Mouse (Mus musculus) CH12.LX (cell line): ENCODE data around the gene Ece1. TPM values are rescaled to one million over a fixed set of nuclear protein-coding genes. Genes with fewer than 3 reads are reported as not detected.
A peak's percentile ranks its signal among the peaks of the same experiment; 100 is the strongest.

Source experiments
- DNase-seq: peaks from one replicate; pipeline ENCODE4 v3.0.0-alpha.2; 2013; ENCODE audit errors: extremely low read depth
- H3K27ac ChIP-seq: 2 replicates; pipeline ENCODE4 v1.5.1; 2012; ENCODE audit warnings: low read depth, mild to moderate bottlenecking, control low read depth, moderate library complexity; ENCODE audit not compliant: insufficient read depth
- H3K27me3 ChIP-seq: replicated peaks from 2 replicates; pipeline ENCODE3; 2012; ENCODE audit warnings: inconsistent platforms
- H3K36me3 ChIP-seq, 2 experiments: replicated peaks in 1 of 2; 2 replicates each; pipeline versions ENCODE3 to v1.6.1; 2012; ENCODE audit warnings: inconsistent platforms in 1 of 2, low read length in 1 of 2, mild to moderate bottlenecking in 1 of 2, mixed read lengths in 1 of 2, moderate library complexity in 1 of 2; ENCODE audit not compliant: control insufficient read depth in 1 of 2, insufficient read depth in 1 of 2
- H3K4me1 ChIP-seq, 2 experiments: 2 replicates each; pipeline ENCODE4 v1.6.1; 2012; ENCODE audit warnings: inconsistent platforms in 1 of 2, moderate library complexity in 1 of 2; ENCODE audit not compliant: insufficient read depth in 2 of 2, control insufficient read depth in 1 of 2
- H3K4me2 ChIP-seq: 2 replicates; pipeline ENCODE4 v1.6.1; 2012; ENCODE audit warnings: low read depth, mild to moderate bottlenecking, control low read depth; ENCODE audit not compliant: poor library complexity, insufficient read depth, severe bottlenecking
- H3K4me3 ChIP-seq, 3 experiments: fragments of 150-350 bp in 1 of 3; sonication (generic) in 1 of 3; replicated peaks in 1 of 3; 2 replicates each; pipeline versions ENCODE3 to v1.5.1; 2011 to 2012; ENCODE audit warnings: low read depth in 2 of 3, low read length in 2 of 3, mild to moderate bottlenecking in 2 of 3, moderate library complexity in 2 of 3, control low read depth in 1 of 3, improper control_type of control experiment in 1 of 3, inconsistent platforms in 1 of 3, mixed read lengths in 1 of 3; ENCODE audit not compliant: poor library complexity in 1 of 3
- H3K79me2 ChIP-seq: replicated peaks from 2 replicates; pipeline ENCODE4 v1.6.1; 2012; ENCODE audit warnings: mild to moderate bottlenecking, moderate library complexity; ENCODE audit not compliant: control insufficient read depth, poor library complexity, insufficient read depth, severe bottlenecking; ENCODE audit errors: extremely low read depth
- H3K9ac ChIP-seq: 2 replicates; pipeline ENCODE4 v1.6.1; 2012; ENCODE audit warnings: low read depth, mild to moderate bottlenecking, control low read depth, moderate library complexity; ENCODE audit not compliant: insufficient read depth
- H3K9me3 ChIP-seq: replicated peaks from 2 replicates; pipeline ENCODE3; 2012; ENCODE audit warnings: low read length, inconsistent platforms, mixed read lengths
- CHD2 ChIP-seq: IDR thresholded peaks from 2 replicates; pipeline ENCODE4 v1.6.1; 2011; ENCODE audit warnings: low read length, improper control_type of control experiment
- CTCF ChIP-seq, 2 experiments: IDR thresholded peaks in 1 of 2; conservative IDR thresholded peaks in 1 of 2; 2 replicates each; pipeline ENCODE4 v1.5.1; 2011 to 2012; ENCODE audit warnings: low read depth in 2 of 2, low read length in 2 of 2, improper control_type of control experiment in 1 of 2, inconsistent platforms in 1 of 2, mild to moderate bottlenecking in 1 of 2, moderate library complexity in 1 of 2
- HCFC1 ChIP-seq: IDR thresholded peaks from 2 replicates; pipeline ENCODE4 v1.6.1; 2012; ENCODE audit warnings: low read depth, mild to moderate bottlenecking, inconsistent platforms, low read length, improper control_type of control experiment
- IRF4 ChIP-seq: IDR thresholded peaks from 2 replicates; pipeline ENCODE4 v1.6.1; 2014; ENCODE audit warnings: low read depth, mild to moderate bottlenecking, inconsistent platforms, low read length, improper control_type of control experiment
- MAFK ChIP-seq: IDR thresholded peaks from 2 replicates; pipeline ENCODE4 v1.6.1; 2011; ENCODE audit warnings: low read length, improper control_type of control experiment; ENCODE audit not compliant: insufficient replicate concordance
- MXI1 ChIP-seq: IDR thresholded peaks from 2 replicates; pipeline ENCODE4 v1.6.1; 2011; ENCODE audit warnings: mild to moderate bottlenecking, low read depth, low read length, improper control_type of control experiment
- PAX5 ChIP-seq: IDR thresholded peaks from 2 replicates; pipeline ENCODE4 v1.6.1; 2012; ENCODE audit warnings: low read length, inconsistent platforms, mixed read lengths
- RAD21 ChIP-seq: IDR thresholded peaks from 2 replicates; pipeline ENCODE4 v1.6.1; 2011; ENCODE audit warnings: low read depth, mild to moderate bottlenecking, low read length, improper control_type of control experiment, moderate library complexity
- SIN3A ChIP-seq: IDR thresholded peaks from 2 replicates; pipeline ENCODE4 v1.6.1; 2012; ENCODE audit warnings: low read length, improper control_type of control experiment, inconsistent platforms
- SMC3 ChIP-seq: IDR thresholded peaks from 2 replicates; pipeline ENCODE4 v1.6.1; 2011; ENCODE audit warnings: low read depth, low read length, improper control_type of control experiment
- ZC3H11A ChIP-seq: IDR thresholded peaks from 2 replicates; pipeline ENCODE4 v1.6.1; 2012; ENCODE audit warnings: low read depth, mild to moderate bottlenecking, inconsistent platforms, low read length, improper control_type of control experiment
- ZKSCAN1 ChIP-seq: IDR thresholded peaks from 2 replicates; pipeline ENCODE4 v1.6.1; 2012; ENCODE audit warnings: low read depth, inconsistent platforms, low read length, improper control_type of control experiment, borderline replicate concordance
- ZMIZ1 ChIP-seq: IDR thresholded peaks from 2 replicates; pipeline ENCODE4 v1.6.1; 2012; ENCODE audit warnings: low read depth, mild to moderate bottlenecking, inconsistent platforms, low read length, improper control_type of control experiment
- dilution Hi-C: fragments of 300-500 bp; cut with MboI; formaldehyde crosslinking; loops from 2 replicates; pipeline ENCODE4 v1.14.3; 2020; ENCODE audit warnings: low sequenced_read_pairs; ENCODE audit not compliant: extremely low pct_unique_long_range_greater_than_20kb, extremely low pct_ligation_motif_present
- in situ Hi-C: fragments of 300-500 bp; cut with MboI; formaldehyde crosslinking; loops from 3 replicates; pipeline ENCODE4 v1.14.3; 2019; ENCODE audit warnings: low sequenced_read_pairs, low pct_ligation_motif_present, low pct_unique_long_range_greater_than_20kb, mixed read lengths
- polyA plus RNA-seq: library from polyadenylated mRNA; unstranded; fragments of >175 nt; gene quantifications from 2 replicates; pipeline ENCODE4 v1.2.1, GENCODE M21; 2012; ENCODE audit warnings: low read depth; ENCODE audit not compliant: insufficient read length
- total RNA-seq, 2 experiments: library from RNA; depleted of rRNA; stranded (reverse); fragments of 300-350 nt in 1 of 2; fragments of >200 nt in 1 of 2; gene quantifications; 2 replicates each; pipeline ENCODE4 v1.2.3; 2012 to 2014

Gene Ece1
- total and polyA plus RNA-seq, 3 experiments: 0.12 to 10.0 (median 0.16) TPM

GRCm38 (mm10) chr4:137963431-137963830 is 101.4 kb downstream of the Ece1 start:
- Histone ChIP-seq H3K27ac (no peak overlapping the region), H3K4me2 (no peak overlapping the region), H3K79me2 (no peaks in the 10 kb centered on the region), H3K4me3 (no peak overlapping the region), H3K9me3 (peaks cover 2% of the 10 kb centered on the region), H3K27me3 (peaks cover 35% of the 10 kb centered on the region)
- dilution Hi-C loops: no loop called here
- TF ChIP-seq ZKSCAN1 (no peak), ZMIZ1 (no peak)
- TF ChIP-seq, all 38 proteins: peak for 0
- DNase-seq: no peak
- no peaks in the 10 kb centered on the region for H3K4me1 ChIP-seq
- in situ Hi-C loops: loop anchor here (10.0 to 25.0 kb wide), 3 partner anchors 141 to 449 kb away; partner anchors contain the start of gene Ddost
- no peaks in the 10 kb centered on the region for H3K36me3 ChIP-seq
- no peak overlapping the region for H3K9ac ChIP-seq

GRCm38 (mm10) chr4:137963881-137964584 is 102.0 kb downstream of the Ece1 start:
- Histone ChIP-seq H3K4me3 (no peak overlapping the region), H3K4me2 (no peak overlapping the region), H3K9ac (no peak overlapping the region), H3K4me1 (no peaks in the 10 kb centered on the region), H3K79me2 (no peaks in the 10 kb centered on the region), H3K9me3 (peaks cover 2% of the 10 kb centered on the region), H3K36me3 (no peaks in the 10 kb centered on the region), H3K27me3 (peaks cover 35% of the 10 kb centered on the region), H3K27ac (no peak overlapping the region)
- no peak for TF ChIP-seq MAFK
- TF ChIP-seq SMC3: peak; percentile 37
- TF ChIP-seq IRF4: no peak
- peak; percentile 30 for TF ChIP-seq RAD21
- TF ChIP-seq CTCF (conservative IDR thresholded peaks at IDR 0.05 in 1 of 2, IDR thresholded peaks at IDR 0.05 in 1 of 2; ENCODE audit: low read depth in 2 of 2, low read length in 2 of 2): peak; percentile 59 to 68
- peak; percentile 63 for DNase-seq
- dilution Hi-C loops: no loop called here
- in situ Hi-C loops: loop anchor here (10.0 to 25.0 kb wide), 3 partner anchors 141 to 448 kb away; partner anchors contain the start of gene Ddost

GRCm38 (mm10) chr4:137964585-137964930 is 102.5 kb downstream of the Ece1 start:
- peaks cover 2% of the 10 kb centered on the region for H3K9me3 ChIP-seq
- DNase-seq: no peak
- in situ Hi-C loops: loop anchor here (10.0 to 25.0 kb wide), 3 partner anchors 140 to 448 kb away; partner anchors contain the start of gene Ddost
- H3K79me2 ChIP-seq: no peaks in the 10 kb centered on the region
- TF ChIP-seq CHD2 (no peak), ZC3H11A (no peak), MXI1 (no peak), PAX5 (no peak), HCFC1 (no peak), SIN3A (no peak)
- H3K4me2 ChIP-seq: no peak overlapping the region
- H3K27ac ChIP-seq: no peak overlapping the region
- H3K4me1 ChIP-seq: no peaks in the 10 kb centered on the region
- H3K9ac ChIP-seq: no peak overlapping the region
- no peak overlapping the region for H3K4me3 ChIP-seq
- no peaks in the 10 kb centered on the region for H3K36me3 ChIP-seq
- peaks cover 35% of the 10 kb centered on the region for H3K27me3 ChIP-seq
- dilution Hi-C loops: no loop called here
